Mouse (Mus musculus) myocyte (in vitro differentiated cells): Measurements from ENCODE around the gene Gtf2h3.
"Not testable (repeated sequence)": the region's sequence is repeated elsewhere in the genome, so short reads cannot be mapped to it uniquely, and the experiment has no call there.

Experiments
- CEBPB ChIP-seq: IDR thresholded peaks from 2 replicates; pipeline ENCODE4 v1.6.1; 2011; ENCODE audit warnings: mild to moderate bottlenecking, moderate library complexity; ENCODE audit not compliant: poor library complexity, insufficient read depth, severe bottlenecking
- E2F4 ChIP-seq: IDR thresholded peaks from one replicate; pipeline ENCODE4 v1.6.1; 2011; ENCODE audit warnings: mild to moderate bottlenecking, control low read depth, moderate library complexity; ENCODE audit not compliant: insufficient read depth
- MAX ChIP-seq: IDR thresholded peaks from one replicate; pipeline ENCODE4 v1.6.1; 2011; ENCODE audit warnings: low read depth, mild to moderate bottlenecking, control low read depth
- MYOD1 ChIP-seq, 3 experiments: IDR thresholded peaks; one replicate each; pipeline ENCODE4 v1.6.1; 2011; ENCODE audit warnings: control low read depth in 2 of 3, low read depth in 2 of 3, mild to moderate bottlenecking in 2 of 3, moderate library complexity in 1 of 3; ENCODE audit not compliant: insufficient read length in 2 of 3, control insufficient read depth in 1 of 3
- MYOG ChIP-seq, 3 experiments: IDR thresholded peaks; one replicate each; pipeline ENCODE4 v1.6.1; 2011; ENCODE audit warnings: control low read depth in 2 of 3, low read depth in 2 of 3, mild to moderate bottlenecking in 2 of 3; ENCODE audit not compliant: insufficient read length in 2 of 3, control insufficient read depth in 1 of 3, insufficient read depth in 1 of 3
- POLR2A ChIP-seq: IDR thresholded peaks from one replicate; pipeline ENCODE4 v1.6.1; 2011; ENCODE audit warnings: low read depth, mild to moderate bottlenecking, control low read depth, moderate library complexity; ENCODE audit not compliant: insufficient read length
- POLR2AphosphoS2 ChIP-seq: IDR thresholded peaks from one replicate; pipeline ENCODE4 v1.6.1; 2011; ENCODE audit warnings: low read depth, control low read depth; ENCODE audit not compliant: insufficient read length
- REST ChIP-seq: IDR thresholded peaks from one replicate; pipeline ENCODE4 v1.6.1; 2011; ENCODE audit warnings: mild to moderate bottlenecking, control low read depth, moderate library complexity; ENCODE audit not compliant: insufficient read depth, insufficient read length
- SRF ChIP-seq: IDR thresholded peaks from one replicate; pipeline ENCODE4 v1.6.1; 2011; ENCODE audit warnings: low read depth; ENCODE audit not compliant: control insufficient read depth, insufficient read length
- TCF12 ChIP-seq: IDR thresholded peaks from one replicate; pipeline ENCODE4 v1.6.1; 2011; ENCODE audit warnings: mild to moderate bottlenecking, control low read depth; ENCODE audit not compliant: poor library complexity, insufficient read depth, severe bottlenecking
- USF1 ChIP-seq: IDR thresholded peaks from one replicate; pipeline ENCODE4 v1.6.1; 2011; ENCODE audit warnings: low read depth, mild to moderate bottlenecking, control low read depth, moderate library complexity

GRCm38 (mm10) chr5:124550737-124551136, 28.2 kb upstream of the Gtf2h3 start:
- not testable (repeated sequence) for TF ChIP-seq POLR2A; TCF12; MYOG (IDR thresholded peaks at IDR 0.05; ENCODE audit: control insufficient read depth in 1 of 3, insufficient read depth in 1 of 3, insufficient read length in 2 of 3, low read depth in 2 of 3); MAX; SRF; CEBPB; E2F4; USF1; POLR2AphosphoS2; REST
- TF ChIP-seq MYOD1 (IDR thresholded peaks at IDR 0.05; ENCODE audit: control insufficient read depth in 1 of 3, insufficient read length in 2 of 3, low read depth in 2 of 3) = peak in 1 of 3 experiments; percentile 9
